In genomic region chr15:99083258-99083657, GRCm38 (mm10) we compare ENCODE assay signal across 8 mouse cellular contexts. TPM values are rescaled to one million over a fixed set of nuclear protein-coding genes. Genes with fewer than 3 reads are reported as not detected.
DNase-seq lines count a peak whose midpoint lies in the region; ATAC-seq and TF ChIP-seq lines count a peak whose summit lies in the region.
"Had no signal": no experiment of that assay in that cellular context is flagged by ENCODE, and none has a peak within 500 bp of the region (broad histone marks: within the 10 kb centered on the region; RNA-seq: fewer than 3 reads in every experiment).

No protein-coding gene starts in this region.

- peak; percentile 92 for TF ChIP-seq CTCF in kidney, adult 2 months (conservative IDR thresholded peaks at IDR 0.05; ENCODE audit: insufficient read depth, insufficient read length, low read depth, low read length)
- TF ChIP-seq CTCF in E14TG2a.4 (conservative IDR thresholded peaks at IDR 0.05; ENCODE audit: low read length) = peak; percentile 40
- TF ChIP-seq CTCF in liver, postnatal 0 days (IDR thresholded peaks at IDR 0.05; ENCODE audit: low read depth) = peak; percentile 74

- no peak for TF ChIP-seq EP300 in liver, postnatal 0 days (IDR thresholded peaks at IDR 0.05; ENCODE audit: low read depth)

- no peaks in the 10 kb centered on the region for H3K9me3 ChIP-seq in kidney, embryonic 15.5 days (replicated peaks)
- peaks cover 6% of the 10 kb centered on the region for H3K9me3 ChIP-seq in E14TG2a.4 (ENCODE audit: low read length)
- no peaks in the 10 kb centered on the region for H3K9me3 ChIP-seq in liver, postnatal 0 days (ENCODE audit: low read length)
- H3K9me3 ChIP-seq: limb, embryonic 13.5 days had no signal

- DNase-seq in kidney, adult 2 months = peak; percentile 70
- DNase-seq in A20 (ENCODE audit: low read depth, low spot score) = peak; percentile 43
- peak; percentile 31 for DNase-seq in embryo, embryonic 9.5 days (ENCODE audit: extremely low spot score)
- peak; percentile 61 for DNase-seq in liver, postnatal 0 days
- DNase-seq in gastrocnemius, adult 18-20 months (ENCODE audit: low spot score) = no peak

- H3K27ac ChIP-seq in kidney, adult 2 months (ENCODE audit: insufficient read depth, low read depth, low read length) = no peak overlapping the region
- no peak overlapping the region for H3K27ac ChIP-seq in kidney, embryonic 15.5 days
- no peak overlapping the region for H3K27ac ChIP-seq in liver, postnatal 0 days (ENCODE audit: low read depth)
- H3K27ac ChIP-seq: limb, embryonic 13.5 days had no signal

- H3K27me3 ChIP-seq in kidney, adult 2 months (replicated peaks; ENCODE audit: control insufficient read depth, insufficient read depth, low read length) = no peaks in the 10 kb centered on the region
- peaks cover 42% of the 10 kb centered on the region for H3K27me3 ChIP-seq in kidney, embryonic 15.5 days
- H3K27me3 ChIP-seq in E14TG2a.4 (ENCODE audit: insufficient read depth, low read length) = peaks cover 30% of the 10 kb centered on the region
- peaks cover 31% of the 10 kb centered on the region for H3K27me3 ChIP-seq in liver, postnatal 0 days (ENCODE audit: insufficient read depth, low read length)

- 62% methylated on average over 9 of the region's 9 CpGs for WGBS in kidney, adult 2 months
- WGBS in kidney, embryonic 15.5 days = 71% methylated on average over 9 of the region's 9 CpGs
- 60% methylated on average over 9 of the region's 9 CpGs for WGBS in liver, postnatal 0 days (ENCODE audit: insufficient replicate concordance)

- H3K9ac ChIP-seq in kidney, embryonic 15.5 days = no peak overlapping the region
- H3K9ac ChIP-seq in liver, postnatal 0 days (replicated peaks) = no peak overlapping the region

- TF ChIP-seq POLR2A in kidney, adult 2 months (IDR thresholded peaks at IDR 0.05; ENCODE audit: low read depth, low read length) = no peak

- no peak overlapping the region for H3K4me3 ChIP-seq in kidney, adult 2 months (ENCODE audit: insufficient read depth, low read depth, low read length)
- H3K4me3 ChIP-seq in kidney, embryonic 15.5 days (replicated peaks) = no peak overlapping the region
- H3K4me3 ChIP-seq in E14TG2a.4 (replicated peaks; ENCODE audit: low read length) = no peak overlapping the region
- no peak overlapping the region for H3K4me3 ChIP-seq in liver, postnatal 0 days (ENCODE audit: low read depth, low read length)
- H3K4me3 ChIP-seq: limb, embryonic 13.5 days had no signal

- H3K4me1 ChIP-seq in kidney, adult 2 months (ENCODE audit: control insufficient read depth, insufficient read depth, low read length) = peaks cover 9% of the 10 kb centered on the region; the same call in 1 of the 2 replicates
- peaks cover 29% of the 10 kb centered on the region for H3K4me1 ChIP-seq in kidney, embryonic 15.5 days
- peaks cover 32% of the 10 kb centered on the region for H3K4me1 ChIP-seq in E14TG2a.4 (replicated peaks; ENCODE audit: low read depth, low read length)
- H3K4me1 ChIP-seq in liver, postnatal 0 days (ENCODE audit: insufficient read depth) = peaks cover 9% of the 10 kb centered on the region

- no peaks in the 10 kb centered on the region for H3K36me3 ChIP-seq in kidney, adult 2 months (ENCODE audit: control insufficient read depth, insufficient read depth, low read length)
- H3K36me3 ChIP-seq in kidney, embryonic 15.5 days = peaks cover 40% of the 10 kb centered on the region
- peaks cover 57% of the 10 kb centered on the region for H3K36me3 ChIP-seq in E14TG2a.4 (ENCODE audit: insufficient read depth, low read length)
- H3K36me3 ChIP-seq in liver, postnatal 0 days (replicated peaks; ENCODE audit: insufficient read depth, low read length) = peaks cover 17% of the 10 kb centered on the region; the same call in 1 of the 2 replicates

- no peak overlapping the region for H3K4me2 ChIP-seq in kidney, embryonic 15.5 days
- no peak overlapping the region for H3K4me2 ChIP-seq in liver, postnatal 0 days (ENCODE audit: low read depth, low read length)

- ATAC-seq in kidney, embryonic 15.5 days (replicated peaks; ENCODE audit: low FRiP score) = no peak
- peak; percentile 35; the same call in 1 of the 2 replicates for ATAC-seq in liver, postnatal 0 days

RNA-seq across cellular contexts. Expression of gene C1ql4, which starts 4.4 kb away (rescaled TPM):
- 0.44 and 0.61 TPM in 2 replicates for polyA plus RNA-seq in kidney, adult 2 months (2012; rRNA removed)
- polyA plus RNA-seq in kidney, embryonic 15.5 days (2015; fragmentation: Nextera tagmentation; extraction: Ambion mirVana) = 0.72 and 1.1 TPM in 2 replicates
- 0.12 TPM in 1 of 2 replicates, not detected in the other for polyA plus RNA-seq in liver, postnatal 0 days (2015; fragmentation: Nextera tagmentation; extraction: Ambion mirVana)
- not detected for total RNA-seq in gastrocnemius, adult 18-20 months (2021)
- polyA plus RNA-seq: limb, embryonic 13.5 days had no signal

RNA-seq across cellular contexts. Expression of gene Troap, which starts 8.9 kb away (rescaled TPM):
- polyA plus RNA-seq in kidney, adult 2 months (2012; rRNA removed) = 0.29 and 0.33 TPM in 2 replicates
- 33.8 and 39.4 TPM in 2 replicates for polyA plus RNA-seq in kidney, embryonic 15.5 days (2015; fragmentation: Nextera tagmentation; extraction: Ambion mirVana)
- polyA plus RNA-seq in liver, postnatal 0 days (2015; fragmentation: Nextera tagmentation; extraction: Ambion mirVana) = 5.6 and 6.7 TPM in 2 replicates
- total RNA-seq in gastrocnemius, adult 18-20 months (2021) = under 1 TPM in 1 of 2 experiments, not detected in 1; 0.21 TPM

RNA-seq across cellular contexts. Expression of gene Dnajc22, which starts 9.7 kb away (rescaled TPM):
- 49.9 and 53.4 TPM in 2 replicates for polyA plus RNA-seq in kidney, adult 2 months (2012; rRNA removed)
- 8.6 and 8.8 TPM in 2 replicates for polyA plus RNA-seq in kidney, embryonic 15.5 days (2015; fragmentation: Nextera tagmentation; extraction: Ambion mirVana)
- polyA plus RNA-seq in liver, postnatal 0 days (2015; fragmentation: Nextera tagmentation; extraction: Ambion mirVana) = 28.2 and 29.6 TPM in 2 replicates
- under 1 TPM in 1 of 2 experiments, not detected in 1; 0.19 TPM for total RNA-seq in gastrocnemius, adult 18-20 months (2021)

RNA-seq across cellular contexts. Expression of gene Prph, which starts 28.3 kb away (rescaled TPM):
- polyA plus RNA-seq in kidney, adult 2 months (2012; rRNA removed) = 1.7 and 3.2 TPM in 2 replicates
- polyA plus RNA-seq in kidney, embryonic 15.5 days (2015; fragmentation: Nextera tagmentation; extraction: Ambion mirVana) = 5.9 and 12.6 TPM in 2 replicates
- polyA plus RNA-seq in liver, postnatal 0 days (2015; fragmentation: Nextera tagmentation; extraction: Ambion mirVana) = 0.53 and 0.85 TPM in 2 replicates
- total RNA-seq in gastrocnemius, adult 18-20 months (2021) = under 1 TPM; 0.43 to 0.88 TPM

RNA-seq across cellular contexts. Expression of gene Spats2, which starts 42.5 kb away (rescaled TPM):
- polyA plus RNA-seq in kidney, adult 2 months (2012; rRNA removed) = 8.6 and 10.0 TPM in 2 replicates
- polyA plus RNA-seq in kidney, embryonic 15.5 days (2015; fragmentation: Nextera tagmentation; extraction: Ambion mirVana) = 47.1 and 50.5 TPM in 2 replicates
- 4.0 and 4.7 TPM in 2 replicates for polyA plus RNA-seq in liver, postnatal 0 days (2015; fragmentation: Nextera tagmentation; extraction: Ambion mirVana)
- 1 to 10 TPM; 3.8 to 4.6 TPM for total RNA-seq in gastrocnemius, adult 18-20 months (2021)

Comparison
In these comparisons a context has a peak if more than half of its experiments do, and no peak if none do; other contexts are left out.
1. CTCF ChIP-seq: peak in every context shown above with its lines; median percentile 92 in kidney, adult 2 months; 74 in liver, postnatal 0 days; 40 in E14TG2a.4.